Mouse (Mus musculus) heart, embryonic 10.5 days (tissue): ENCODE data around the gene Bicdl1. TPM values are rescaled to one million over a fixed set of nuclear protein-coding genes. Genes with fewer than 3 reads are reported as not detected.

ENCODE experiments used
- DNase-seq: peaks from one replicate; pipeline ENCODE4 v3.0.0-alpha.2; 2017; ENCODE audit warnings: low spot score
- H3K27ac ChIP-seq: fragments of 300-500 bp; sonication (generic); 2 replicates; pipeline ENCODE4 v1.5.1; 2016; ENCODE audit warnings: mild to moderate bottlenecking
- H3K27me3 ChIP-seq: fragments of 300-500 bp; sonication (generic); 2 replicates; pipeline ENCODE4 v1.6.1; 2016; ENCODE audit warnings: mild to moderate bottlenecking; ENCODE audit not compliant: poor library complexity, insufficient read depth, severe bottlenecking
- H3K36me3 ChIP-seq: fragments of 300-500 bp; sonication (generic); 2 replicates; pipeline ENCODE4 v1.6.1; 2016; ENCODE audit warnings: mild to moderate bottlenecking, moderate library complexity
- H3K4me1 ChIP-seq: fragments of 300-500 bp; sonication (generic); 2 replicates; pipeline ENCODE4 v1.6.1; 2016; ENCODE audit warnings: mild to moderate bottlenecking
- H3K4me3 ChIP-seq: fragments of 300-500 bp; sonication (generic); 2 replicates; pipeline ENCODE4 v1.5.1; 2016; ENCODE audit warnings: mild to moderate bottlenecking, moderate library complexity
- H3K9me3 ChIP-seq: fragments of 300-500 bp; sonication (generic); 2 replicates; pipeline ENCODE4 v1.6.1; 2016; ENCODE audit warnings: mild to moderate bottlenecking, moderate library complexity
- WGBS: fragments of 180-500 bp; shearing (Covaris S2); methylation state at CpG from one replicate; pipeline ENCODE4 v1.1.7; 2016; 5-methylcytosine and 5-hydroxymethylcytosine counted together
- polyA plus RNA-seq: library from polyadenylated mRNA; unstranded; fragments of >200 nt; fragmentation: Nextera tagmentation; extraction: Ambion mirVana; gene quantifications from 2 replicates; pipeline ENCODE4 v1.2.1, GENCODE M21; 2016

Bicdl1 gene
- polyA plus RNA-seq: 8.2 and 11.1 TPM in 2 replicates

GRCm38 (mm10) chr5:115731001-115731731 lies at the start of gene Bicdl1:
TSS of gene Bicdl1 (minus strand) at chr5:115731621.
- peak; percentile 93 for DNase-seq
- Histone ChIP-seq H3K4me3 (peak within 1 kb of the TSS; percentile 74), H3K27ac (peak within 1 kb of the TSS; percentile 67; the same call in 1 of the 2 replicates), H3K4me1 (peaks cover 20% of the 10 kb centered on the region), H3K36me3 (no peaks in the 10 kb centered on the region), H3K27me3 (peaks cover 27% of the 10 kb centered on the region), H3K9me3 (no peaks in the 10 kb centered on the region)
- WGBS: 3% methylated on average over 70 of the region's 83 CpGs

GRCm38 (mm10) chr5:115776911-115777310 lies 45.5 kb upstream of the Bicdl1 start:
- Histone ChIP-seq H3K27me3 (no peaks in the 10 kb centered on the region), H3K4me1 (no peaks in the 10 kb centered on the region), H3K4me3 (no peak overlapping the region), H3K9me3 (peaks cover 2% of the 10 kb centered on the region; the same call in 1 of the 2 replicates), H3K27ac (no peak overlapping the region), H3K36me3 (no peaks in the 10 kb centered on the region)
- DNase-seq: no peak
- 60% methylated on average over 4 of the region's 4 CpGs for WGBS

- no peak for DNase-seq
- H3K36me3 ChIP-seq: no peaks in the 10 kb centered on the region
Observed at GRCm38 (mm10) chr5:115775350-115775749, 43.9 kb upstream of the Bicdl1 start.

GRCm38 (mm10) chr5:115770048-115770447 lies 38.6 kb upstream of the Bicdl1 start:
- Histone ChIP-seq H3K9me3 (no peaks in the 10 kb centered on the region), H3K27ac (no peak overlapping the region), H3K4me1 (no peaks in the 10 kb centered on the region), H3K36me3 (no peaks in the 10 kb centered on the region), H3K4me3 (no peak overlapping the region), H3K27me3 (no peaks in the 10 kb centered on the region)
- WGBS: 76% methylated on average over 4 of the region's 4 CpGs
- no peak for DNase-seq

More at GRCm38 (mm10) chr5:115775350-115775749, 43.9 kb upstream of the Bicdl1 start:
- Histone ChIP-seq H3K27ac (no peak overlapping the region), H3K27me3 (no peaks in the 10 kb centered on the region), H3K4me1 (no peaks in the 10 kb centered on the region), H3K9me3 (peaks cover 2% of the 10 kb centered on the region; the same call in 1 of the 2 replicates), H3K4me3 (no peak overlapping the region)
- WGBS: 70% methylated on average over 4 of the region's 4 CpGs

GRCm38 (mm10) chr5:115769116-115769515 lies 37.7 kb upstream of the Bicdl1 start:
- Histone ChIP-seq H3K36me3 (no peaks in the 10 kb centered on the region), H3K27ac (no peak overlapping the region), H3K27me3 (no peaks in the 10 kb centered on the region), H3K4me3 (no peak overlapping the region), H3K4me1 (no peaks in the 10 kb centered on the region), H3K9me3 (no peaks in the 10 kb centered on the region)
- 86% methylated on average over 4 of the region's 4 CpGs for WGBS
- no peak for DNase-seq

GRCm38 (mm10) chr5:115766821-115767220 lies 35.4 kb upstream of the Bicdl1 start:
- 71% methylated on average over 8 of the region's 8 CpGs for whole genome bisulfite sequencing

GRCm38 (mm10) chr5:115763981-115764380 lies 32.6 kb upstream of the Bicdl1 start:
- no peaks in the 10 kb centered on the region for H3K9me3 ChIP-seq
- no peaks in the 10 kb centered on the region for H3K36me3 ChIP-seq
- WGBS: 75% methylated on average over 2 of the region's 2 CpGs
- H3K4me1 ChIP-seq: peaks cover 5% of the 10 kb centered on the region; the same call in 1 of the 2 replicates
- DNase-seq: no peak
- H3K27ac ChIP-seq: no peak overlapping the region
- no peak overlapping the region for H3K4me3 ChIP-seq
- no peaks in the 10 kb centered on the region for H3K27me3 ChIP-seq

More at GRCm38 (mm10) chr5:115766821-115767220, 35.4 kb upstream of the Bicdl1 start:
- H3K4me1 ChIP-seq: no peaks in the 10 kb centered on the region
- DNase-seq: no peak
- no peaks in the 10 kb centered on the region for H3K36me3 ChIP-seq
- H3K4me3 ChIP-seq: no peak overlapping the region
- H3K9me3 ChIP-seq: no peaks in the 10 kb centered on the region
- no peak overlapping the region for H3K27ac ChIP-seq
- no peaks in the 10 kb centered on the region for H3K27me3 ChIP-seq

- Histone ChIP-seq H3K27me3 (no peaks in the 10 kb centered on the region), H3K4me3 (no peak overlapping the region), H3K9me3 (no peaks in the 10 kb centered on the region), H3K36me3 (no peaks in the 10 kb centered on the region), H3K27ac (no peak overlapping the region), H3K4me1 (peaks cover 5% of the 10 kb centered on the region; the same call in 1 of the 2 replicates)
- WGBS: 54% methylated on average over 11 of the region's 11 CpGs
- DNase-seq: no peak
Observed at GRCm38 (mm10) chr5:115760903-115761302, 29.5 kb upstream of the Bicdl1 start.

- Histone ChIP-seq H3K27ac (no peak overlapping the region), H3K27me3 (no peaks in the 10 kb centered on the region), H3K4me1 (peaks cover 5% of the 10 kb centered on the region; the same call in 1 of the 2 replicates), H3K4me3 (no peak overlapping the region), H3K36me3 (no peaks in the 10 kb centered on the region), H3K9me3 (no peaks in the 10 kb centered on the region)
- 51% methylated on average over 10 of the region's 10 CpGs for WGBS
- no peak for DNase-seq
Observed at GRCm38 (mm10) chr5:115758431-115759180, 27.2 kb upstream of the Bicdl1 start.

- no peak overlapping the region for H3K4me3 ChIP-seq
- no peak overlapping the region for H3K27ac ChIP-seq
- 79% methylated on average over 8 of the region's 8 CpGs for WGBS
- no peaks in the 10 kb centered on the region for H3K27me3 ChIP-seq
- no peaks in the 10 kb centered on the region for H3K36me3 ChIP-seq
- H3K4me1 ChIP-seq: peaks cover 5% of the 10 kb centered on the region; the same call in 1 of the 2 replicates
- DNase-seq: no peak
- H3K9me3 ChIP-seq: no peaks in the 10 kb centered on the region
Observed at GRCm38 (mm10) chr5:115757516-115757915, 26.1 kb upstream of the Bicdl1 start.

GRCm38 (mm10) chr5:115755501-115755900 lies 24.1 kb upstream of the Bicdl1 start:
- Histone ChIP-seq H3K27ac (no peak overlapping the region), H3K27me3 (no peaks in the 10 kb centered on the region), H3K4me1 (peaks cover 1% of the 10 kb centered on the region; the same call in 1 of the 2 replicates)

GRCm38 (mm10) chr5:115754831-115755230 lies 23.4 kb upstream of the Bicdl1 start:
- no peak for DNase-seq
- no peaks in the 10 kb centered on the region for H3K27me3 ChIP-seq
- no peak overlapping the region for H3K4me3 ChIP-seq
- H3K4me1 ChIP-seq: no peaks in the 10 kb centered on the region
- WGBS: 84% methylated on average over 9 of the region's 9 CpGs
- H3K36me3 ChIP-seq: no peaks in the 10 kb centered on the region
- H3K27ac ChIP-seq: no peak overlapping the region
- H3K9me3 ChIP-seq: no peaks in the 10 kb centered on the region

More at GRCm38 (mm10) chr5:115755501-115755900, 24.1 kb upstream of the Bicdl1 start:
- no peaks in the 10 kb centered on the region for H3K9me3 ChIP-seq
- H3K36me3 ChIP-seq: no peaks in the 10 kb centered on the region
- no peak for DNase-seq
- H3K4me3 ChIP-seq: no peak overlapping the region
- 72% methylated on average over 5 of the region's 7 CpGs for WGBS

GRCm38 (mm10) chr5:115752883-115753282 lies 21.5 kb upstream of the Bicdl1 start:
- Histone ChIP-seq H3K36me3 (no peaks in the 10 kb centered on the region), H3K27me3 (no peaks in the 10 kb centered on the region), H3K27ac (no peak overlapping the region), H3K4me3 (no peak overlapping the region), H3K9me3 (no peaks in the 10 kb centered on the region), H3K4me1 (no peaks in the 10 kb centered on the region)
- DNase-seq: no peak
- 86% methylated on average over 5 of the region's 5 CpGs for WGBS
